Comparison of ENCODE assay signal across 17 mouse cellular contexts in genomic region chr5:127163376-127163775, GRCm38 (mm10).
A peak's percentile ranks its signal among the peaks of the same experiment; 100 is the strongest.
DNase-seq lines count a peak whose midpoint lies in the region; ATAC-seq lines count a peak whose summit lies in the region.
"Had no signal": no experiment of that assay in that cellular context is flagged by ENCODE, and none has a peak within 500 bp of the region (broad histone marks: within the 10 kb centered on the region; RNA-seq: fewer than 3 reads in every experiment).

No protein-coding gene starts in this region.

- intact Hi-C loops in left cerebral cortex, postnatal 36 days (cut with DNase I), result no loop called here

- H3K9me3 ChIP-seq in heart, embryonic 12.5 days (replicated peaks), result no peaks in the 10 kb centered on the region
- H3K9me3 ChIP-seq: kidney, embryonic 15.5 days; midbrain, embryonic 10.5 days had no signal

- no peak overlapping the region for H3K4me3 ChIP-seq in heart, embryonic 12.5 days
- H3K4me3 ChIP-seq: heart, adult 2 months; kidney, embryonic 15.5 days; liver, embryonic 13.5 days; midbrain, embryonic 10.5 days had no signal

- no peak overlapping the region for H3K9ac ChIP-seq in heart, embryonic 12.5 days
- H3K9ac ChIP-seq: kidney, embryonic 15.5 days; liver, embryonic 13.5 days had no signal

- peak; percentile 11 to 44 for DNase-seq in left cerebral cortex, adult 18-20 months (ENCODE audit: low spot score in 2 of 2)
- no peak for DNase-seq in left cerebral cortex, adult 11 months (ENCODE audit: low spot score)
- peak; percentile 38 to 56 for DNase-seq in frontal cortex, adult 2 months (ENCODE audit: extremely low spot score in 1 of 2, low spot score in 1 of 2)
- peak; percentile 22 to 33 for DNase-seq in left cerebral cortex, postnatal 36 days (ENCODE audit: low spot score in 2 of 2)
- no peak for DNase-seq in adrenal gland, adult 8-10 months
- DNase-seq in natural killer cell, adult 2 months (ENCODE audit: low spot score in 2 of 2), result no peak
- no peak for DNase-seq in thymus, postnatal 14 days
- DNase-seq: cerebellum, adult 18-20 months; liver, embryonic 13.5 days; lung, postnatal 14 days; thymus, postnatal 4 days had no signal

- H3K27me3 ChIP-seq in heart, embryonic 12.5 days (replicated peaks), result no peaks in the 10 kb centered on the region
- H3K27me3 ChIP-seq: kidney, embryonic 15.5 days; liver, embryonic 13.5 days had no signal

- no peaks in the 10 kb centered on the region for H3K36me3 ChIP-seq in heart, embryonic 12.5 days
- H3K36me3 ChIP-seq: kidney, embryonic 15.5 days; liver, embryonic 13.5 days; midbrain, embryonic 10.5 days had no signal

- 52% methylated on average over 6 of the region's 6 CpGs for WGBS in heart, embryonic 12.5 days

- H3K4me2 ChIP-seq in heart, embryonic 12.5 days, result peak overlapping the region; percentile 44
- H3K4me2 ChIP-seq: kidney, embryonic 15.5 days; liver, embryonic 13.5 days had no signal

- ATAC-seq in heart, embryonic 12.5 days (ENCODE audit: insufficient number of reproducible peaks, low FRiP score), result no peak
- ATAC-seq: activated CD4-positive, CD25-positive, alpha-beta regulatory T cell, adult 4 months had no signal

- H3K4me1 ChIP-seq in heart, embryonic 12.5 days (replicated peaks), result peaks cover 3% of the 10 kb centered on the region
- H3K4me1 ChIP-seq: kidney, embryonic 15.5 days; liver, embryonic 13.5 days had no signal

- H3K27ac ChIP-seq in heart, embryonic 12.5 days (ENCODE audit: poor library complexity, severe bottlenecking), result 0 out of 2 replicates have a peak overlapping the region, but pooled peaks have one; percentile 0
- H3K27ac ChIP-seq: heart, adult 2 months; kidney, embryonic 15.5 days; liver, embryonic 13.5 days; midbrain, embryonic 10.5 days; stomach, postnatal 0 days had no signal

Comparison
In these comparisons a context has a peak if more than half of its experiments do, and no peak if none do; other contexts are left out.
1. DNase-seq: peak in left cerebral cortex, adult 18-20 months (2 of 2), frontal cortex, adult 2 months (2 of 2) and left cerebral cortex, postnatal 36 days (2 of 2); none in left cerebral cortex, adult 11 months (single experiment), adrenal gland, adult 8-10 months (single experiment), natural killer cell, adult 2 months (0 of 2) and thymus, postnatal 14 days (single experiment).